Mouse (Mus musculus): ENCODE data around the gene Lzts2.
A peak's percentile ranks its signal among the peaks of the same experiment; 100 is the strongest.
"Not testable (repeated sequence)": the region's sequence is repeated elsewhere in the genome, so short reads cannot be mapped to it uniquely, and the experiment has no call there.

The Lzts2 gene

GRCm38 (mm10) chr19:45025937-45026568 lies 11.8 kb downstream of the Lzts2 start:
- no peak for DNase-seq (ENCODE audit: low spot score in 2 of 2)

GRCm38 (mm10) chr19:45026958-45027670 lies 12.9 kb downstream of the Lzts2 start:
- DNase-seq (ENCODE audit: low spot score in 2 of 2), result no peak

DNA sequence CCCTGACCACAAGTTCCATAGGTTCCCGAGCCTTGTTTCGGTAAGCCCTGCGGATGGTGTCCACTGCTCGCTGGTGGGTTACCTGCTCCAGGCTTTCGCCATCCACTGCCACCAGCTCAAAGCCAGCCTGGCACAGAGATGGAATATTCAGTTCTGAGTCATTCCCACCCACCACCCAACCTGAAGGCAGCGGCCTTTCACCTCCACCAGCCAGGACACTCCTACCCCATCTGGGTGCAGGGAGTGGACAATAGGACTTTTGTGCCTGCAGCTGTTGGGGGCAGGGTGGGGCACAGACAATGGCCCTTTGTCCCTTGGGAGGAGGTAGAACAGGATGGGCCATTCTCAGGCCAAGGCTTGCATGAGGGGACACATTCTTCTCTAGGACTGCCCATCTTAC lies 13.6 kb downstream of the Lzts2 start:
- DNase-seq (ENCODE audit: low spot score in 2 of 2), result no peak

- DNase-seq (ENCODE audit: low spot score in 2 of 2), result no peak
These were observed 14.5 kb downstream of the Lzts2 start for GRCm38 (mm10) chr19:45028746-45029145.

DNA sequence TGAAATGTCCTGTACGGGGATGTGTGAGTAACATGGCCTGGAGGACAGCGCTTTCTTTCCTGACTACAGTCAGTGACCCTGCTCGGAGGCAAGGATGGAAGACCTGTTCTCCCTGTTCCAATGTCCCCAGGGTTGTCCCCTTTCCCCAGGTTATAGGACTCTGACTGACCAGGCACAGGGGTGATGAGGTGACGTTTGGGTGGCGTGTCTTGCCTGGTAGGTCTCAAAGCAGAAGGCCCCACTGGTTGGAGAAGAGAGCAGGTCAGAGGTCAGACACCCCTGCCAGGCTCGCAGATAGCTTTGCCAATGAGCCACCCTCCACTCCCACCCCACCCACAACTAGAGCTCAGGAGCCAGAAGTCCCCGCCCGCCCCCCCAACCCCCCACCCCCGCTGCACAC lies 15.4 kb downstream of the Lzts2 start:
- no peak for DNase-seq (ENCODE audit: low spot score in 2 of 2)

GRCm38 (mm10) chr19:45030111-45030510 lies 15.9 kb downstream of the Lzts2 start:
- peak; percentile 56 to 76 for DNase-seq (ENCODE audit: low spot score in 2 of 2)

DNA sequence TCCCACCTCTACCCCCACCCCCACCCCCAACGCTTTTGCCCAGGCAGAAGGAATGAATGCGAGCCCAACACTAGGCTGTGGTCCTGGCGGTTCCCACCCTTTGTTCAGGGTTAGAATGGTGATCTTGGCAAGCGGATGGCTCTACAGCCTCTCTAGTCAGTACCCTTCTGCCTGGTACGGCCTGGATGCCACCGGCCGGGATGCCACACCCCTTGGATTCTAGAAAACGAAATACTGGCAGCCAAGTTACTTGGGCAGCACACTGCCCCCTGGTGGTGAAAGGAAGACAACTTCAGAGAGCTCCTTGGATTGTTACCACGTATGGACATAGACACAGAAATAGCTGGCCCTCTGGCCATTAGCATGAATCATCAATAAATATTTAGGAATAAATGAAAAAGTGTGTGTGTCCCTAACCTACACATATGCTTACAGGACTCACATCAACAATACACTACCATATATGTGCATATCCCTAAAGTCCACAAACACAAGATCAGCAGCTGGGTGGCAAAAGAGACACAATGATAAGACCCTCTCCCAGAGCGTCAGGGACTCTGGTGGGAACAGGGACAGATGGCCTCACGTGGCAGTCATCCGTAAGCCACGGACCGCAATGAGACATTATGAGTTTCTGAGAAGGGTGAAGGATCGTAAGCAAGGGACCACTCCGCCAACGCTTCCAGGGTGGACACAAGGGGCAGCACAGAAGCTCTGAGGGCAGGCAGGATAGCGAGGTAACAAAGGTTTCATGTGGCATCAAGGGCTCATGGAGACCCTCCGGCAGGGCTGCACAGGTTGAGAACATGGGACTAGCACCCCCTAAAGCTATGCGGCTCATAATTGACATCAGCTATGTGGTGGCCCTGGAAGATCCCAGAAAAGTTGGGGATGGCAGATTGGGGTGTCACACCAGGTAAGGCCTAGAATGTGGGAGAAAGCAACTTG lies 16.8 kb downstream of the Lzts2 start:
- peak; percentile 57 to 69 for DNase-seq (ENCODE audit: low spot score in 2 of 2)

DNA sequence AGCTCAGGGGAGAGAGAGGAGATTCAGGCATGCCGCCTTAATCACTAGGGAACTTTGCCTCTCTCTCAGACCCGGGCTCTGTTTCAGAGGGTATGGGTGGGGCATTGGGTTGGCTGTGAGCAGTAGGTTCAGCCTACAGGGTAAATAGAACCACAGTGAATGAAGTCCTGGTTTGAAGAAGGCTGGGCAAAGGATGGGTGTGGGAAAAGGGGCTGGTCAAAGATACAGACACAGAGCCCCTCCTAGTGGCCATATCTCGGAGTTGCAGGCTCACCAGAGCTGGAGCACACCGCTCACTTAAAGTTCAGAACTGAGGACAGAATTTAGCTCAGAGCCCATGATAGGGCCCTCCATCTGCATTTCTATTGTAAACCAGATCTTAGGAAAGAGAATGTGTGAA lies 17.6 kb downstream of the Lzts2 start:
- peak; percentile 41 to 69 for DNase-seq (ENCODE audit: low spot score in 2 of 2)

GRCm38 (mm10) chr19:45032570-45033332 lies 18.5 kb downstream of the Lzts2 start:
- DNase-seq (ENCODE audit: low spot score in 2 of 2), result no peak

DNA sequence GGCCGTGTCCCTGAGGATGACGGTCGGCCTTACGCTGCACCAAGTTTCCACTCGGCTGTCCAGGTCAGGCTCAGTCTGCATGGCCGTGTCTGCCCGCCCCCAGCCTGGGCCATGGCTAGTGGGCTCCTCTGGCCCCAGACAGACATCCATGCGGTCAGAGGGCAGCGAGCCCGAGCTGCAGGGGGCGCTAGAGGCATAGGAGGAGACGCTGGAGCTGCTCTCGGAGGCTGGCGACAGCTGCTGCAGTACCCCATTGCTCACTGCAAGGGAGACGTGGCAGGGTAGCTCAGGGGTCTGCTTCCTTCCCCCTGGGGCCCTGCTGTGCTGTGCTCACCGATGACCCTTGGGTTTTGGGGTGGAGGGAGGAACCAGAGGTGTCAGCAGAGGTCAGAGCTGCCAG lies 22.7 kb downstream of the Lzts2 start:
- DNase-seq (ENCODE audit: low spot score in 2 of 2), result peak; percentile 43 to 54

GRCm38 (mm10) chr19:45038198-45038597 lies 24.0 kb downstream of the Lzts2 start:
- not testable (repeated sequence) for DNase-seq (ENCODE audit: low spot score in 2 of 2)

- DNase-seq (ENCODE audit: low spot score in 2 of 2), result no peak
These were observed 26.0 kb downstream of the Lzts2 start for GRCm38 (mm10) chr19:45040214-45040613.

DNA sequence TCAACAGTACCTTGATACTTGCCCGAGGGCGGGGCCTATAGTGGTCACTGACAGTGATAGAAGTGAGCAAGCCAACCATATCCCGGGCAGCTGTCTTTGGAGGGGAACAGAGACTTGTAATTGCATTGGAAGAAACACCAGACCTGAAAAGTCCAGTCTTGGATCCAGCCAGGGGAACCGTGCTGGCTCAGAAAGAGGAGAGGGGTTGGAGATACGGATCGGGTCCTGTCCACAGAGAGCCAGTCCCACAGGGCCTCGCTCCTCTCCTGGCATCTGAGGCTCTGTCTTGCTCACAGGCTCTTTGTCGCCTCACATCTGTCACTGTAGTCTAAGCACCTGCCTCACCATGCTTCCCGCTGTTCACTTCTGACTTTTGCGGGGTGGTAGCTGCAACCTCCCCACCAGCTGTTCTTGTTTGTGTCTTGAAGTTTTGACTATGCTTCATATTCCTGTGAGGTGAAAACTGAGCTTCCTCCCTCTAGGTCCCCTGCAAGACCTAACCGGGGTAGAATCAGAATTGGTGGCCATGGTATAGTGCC lies 30.2 kb downstream of the Lzts2 start:
- no peak for DNase-seq (ENCODE audit: low spot score in 2 of 2)

GRCm38 (mm10) chr19:45045236-45045635 lies 31.0 kb downstream of the Lzts2 start:
- DNase-seq (ENCODE audit: low spot score in 2 of 2), result no peak

- no peak for DNase-seq (ENCODE audit: low spot score in 2 of 2)
These were observed 31.4 kb downstream of the Lzts2 start, which contains the start of gene Pdzd7 for GRCm38 (mm10) chr19:45045651-45046050. Pdzd7 (minus strand) TSS chr19:45045717.

DNA sequence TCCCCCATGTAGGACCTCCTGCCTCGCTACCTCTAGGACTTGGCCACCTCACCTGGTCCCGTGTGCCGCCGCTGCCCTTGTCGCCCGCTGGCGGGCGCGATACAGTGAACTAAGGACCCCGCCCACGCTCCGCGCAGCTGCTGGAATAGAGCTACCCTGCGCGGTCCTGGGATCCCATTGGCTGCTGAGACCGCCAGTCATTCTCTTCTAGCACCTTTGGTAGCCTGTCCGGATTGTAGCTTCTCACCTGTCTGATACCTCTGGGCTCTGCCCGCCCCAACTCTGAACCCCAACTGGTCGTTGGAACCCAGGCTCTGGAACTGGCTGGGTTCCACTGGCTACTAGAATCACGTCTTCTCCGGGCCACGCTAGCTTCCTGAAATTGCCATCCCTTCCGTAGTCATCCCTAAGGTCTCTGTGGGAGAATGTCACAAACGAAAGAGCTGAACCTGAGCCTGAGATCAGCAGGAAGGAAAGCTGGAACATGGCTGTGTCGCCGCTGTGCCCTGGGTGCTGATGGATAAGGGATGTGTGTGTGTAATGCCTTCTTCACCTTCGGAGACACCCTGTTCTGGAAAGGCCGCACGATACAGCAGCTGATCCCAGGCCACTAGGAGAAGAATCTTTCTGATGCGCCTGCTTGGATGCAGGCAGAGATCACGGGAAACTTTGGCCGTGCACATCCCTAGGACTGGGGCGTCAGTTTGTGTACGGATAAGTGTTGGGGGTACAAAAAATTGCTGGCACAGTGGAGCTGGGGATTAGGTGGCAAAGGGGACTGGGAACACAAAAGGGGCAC lies 32.5 kb downstream of the Lzts2 start:
- peak; percentile 49 to 66 for DNase-seq (ENCODE audit: low spot score in 2 of 2)

GRCm38 (mm10) chr19:45047417-45047934 lies 33.3 kb downstream of the Lzts2 start, which contains the start of gene Sfxn3:
Sfxn3 (plus strand) TSS chr19:45047503.
- peak; percentile 87 to 88 for DNase-seq (ENCODE audit: low spot score in 2 of 2)

DNA sequence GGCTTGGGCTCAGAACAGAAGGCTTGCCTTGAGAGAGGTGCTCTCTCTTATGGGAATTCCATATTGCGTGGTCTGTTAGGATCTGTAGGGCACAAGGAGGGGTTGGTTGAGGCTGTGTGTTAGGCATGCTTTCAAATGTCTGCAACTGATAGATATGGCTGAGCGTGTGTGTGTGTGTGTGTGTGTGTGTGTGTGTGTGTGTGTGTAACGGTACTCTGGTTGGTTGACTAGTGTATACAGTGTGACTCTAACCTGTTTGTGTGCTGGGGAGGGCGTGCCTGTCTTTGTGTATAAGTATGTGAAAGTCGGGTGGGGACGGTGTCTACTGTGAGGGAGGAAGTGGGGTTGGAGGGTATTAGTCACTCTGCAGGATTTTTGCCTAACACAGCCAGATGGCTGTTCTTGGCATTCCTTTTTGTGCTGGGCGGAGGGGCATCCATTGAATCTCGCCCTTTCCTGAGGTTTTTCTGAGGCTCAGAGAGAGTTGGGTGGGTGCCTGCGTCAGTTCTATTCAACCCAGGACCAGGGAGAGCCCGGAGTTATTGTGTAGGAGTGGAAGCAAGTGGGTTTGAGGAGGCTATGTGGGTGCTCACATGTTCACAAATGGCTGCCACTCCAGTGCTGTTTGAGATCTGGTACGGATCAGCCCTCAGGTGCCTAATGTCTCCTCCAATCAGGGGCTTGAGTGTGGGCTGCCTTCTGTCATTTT lies 33.9 kb downstream of the Lzts2 start:
- peak; percentile 78 to 80 for DNase-seq (ENCODE audit: low spot score in 2 of 2)

GRCm38 (mm10) chr19:45048644-45049365 lies 34.6 kb downstream of the Lzts2 start:
- DNase-seq (ENCODE audit: low spot score in 2 of 2), result no peak
